Mouse (Mus musculus) limb, embryonic 14.5 days (tissue): ENCODE measurements around the gene Tvp23b. TPM values are rescaled to one million over a fixed set of nuclear protein-coding genes. Genes with fewer than 3 reads are reported as not detected.
A peak's percentile ranks its signal among the peaks of the same experiment; 100 is the strongest.

Experiments used
- ATAC-seq: fragments of 200-750 bp; cut with Nextera tagmentation; 2 replicates; pipeline ENCODE4 v1.8.0; 2017; ENCODE audit warnings: low read depth, moderate number of reproducible peaks, moderate TSS enrichment; ENCODE audit not compliant: low FRiP score
- DNase-seq: peaks from one replicate; pipeline ENCODE4 v3.0.0-alpha.2; 2015; ENCODE audit warnings: low spot score
- H3K27ac ChIP-seq: fragments of 300-500 bp; sonication (generic); replicated peaks from 2 replicates; pipeline ENCODE4 v1.5.1; 2014; ENCODE audit warnings: low read depth, mild to moderate bottlenecking, low read length, moderate library complexity, mixed read lengths
- H3K27me3 ChIP-seq: fragments of 300-500 bp; sonication (generic); 2 replicates; pipeline ENCODE4 v1.6.1; 2014; ENCODE audit warnings: low read length, mixed read lengths; ENCODE audit not compliant: control insufficient read depth, insufficient read depth
- H3K36me3 ChIP-seq: fragments of 300-500 bp; sonication (generic); 2 replicates; pipeline ENCODE4 v1.6.1; 2014; ENCODE audit warnings: mild to moderate bottlenecking, low read length, moderate library complexity, mixed read lengths; ENCODE audit not compliant: control insufficient read depth, insufficient read depth
- H3K4me1 ChIP-seq: fragments of 300-500 bp; sonication (generic); 2 replicates; pipeline ENCODE4 v1.6.1; 2014; ENCODE audit warnings: antibody characterized with exemption, low read length, mixed read lengths; ENCODE audit not compliant: control insufficient read depth, insufficient read depth
- H3K4me2 ChIP-seq: fragments of 300-500 bp; sonication (generic); replicated peaks from 2 replicates; pipeline ENCODE4 v1.6.1; 2014; ENCODE audit warnings: low read depth, mild to moderate bottlenecking, low read length, moderate library complexity; ENCODE audit not compliant: severe bottlenecking
- H3K4me3 ChIP-seq: fragments of 300-500 bp; sonication (generic); replicated peaks from 2 replicates; pipeline ENCODE4 v1.5.1; 2014; ENCODE audit warnings: low read length
- H3K9ac ChIP-seq: fragments of 300-500 bp; sonication (generic); 2 replicates; pipeline ENCODE4 v1.6.1; 2014; ENCODE audit warnings: mild to moderate bottlenecking, low read depth, low read length, moderate library complexity; ENCODE audit not compliant: severe bottlenecking
- H3K9me3 ChIP-seq: fragments of 300-500 bp; sonication (generic); 2 replicates; pipeline ENCODE4 v1.6.1; 2016; ENCODE audit warnings: low read length; ENCODE audit not compliant: control insufficient read depth
- POLR2A ChIP-seq: fragments of 200-500 bp; IDR thresholded peaks from 2 replicates; pipeline ENCODE4 v1.8.0; 2012; ENCODE audit warnings: inconsistent platforms, mild to moderate bottlenecking, moderate library complexity, borderline replicate concordance; ENCODE audit not compliant: insufficient read depth, insufficient read length; ENCODE audit errors: extremely low read depth
- WGBS: fragments of 180-500 bp; shearing (Covaris S2); extraction: QIAGEN DNeasy Blood & Tissue Kit; methylation state at CpG from one replicate; pipeline ENCODE4 v1.1.7; 2014; 5-methylcytosine and 5-hydroxymethylcytosine counted together
- polyA plus RNA-seq, 2 experiments: library from polyadenylated mRNA; depleted of rRNA in 1 of 2; stranded (reverse) in 1 of 2; unstranded in 1 of 2; fragments of >200 nt; fragmentation: Nextera tagmentation in 1 of 2; extraction: Ambion mirVana in 1 of 2; gene quantifications; 2 replicates each; pipeline versions ENCODE4 v1.2.1 to v1.2.3; 2012 to 2014

Gene Tvp23b
- polyA plus RNA-seq, 2 experiments, result 40.1 to 65.6 TPM

DNA sequence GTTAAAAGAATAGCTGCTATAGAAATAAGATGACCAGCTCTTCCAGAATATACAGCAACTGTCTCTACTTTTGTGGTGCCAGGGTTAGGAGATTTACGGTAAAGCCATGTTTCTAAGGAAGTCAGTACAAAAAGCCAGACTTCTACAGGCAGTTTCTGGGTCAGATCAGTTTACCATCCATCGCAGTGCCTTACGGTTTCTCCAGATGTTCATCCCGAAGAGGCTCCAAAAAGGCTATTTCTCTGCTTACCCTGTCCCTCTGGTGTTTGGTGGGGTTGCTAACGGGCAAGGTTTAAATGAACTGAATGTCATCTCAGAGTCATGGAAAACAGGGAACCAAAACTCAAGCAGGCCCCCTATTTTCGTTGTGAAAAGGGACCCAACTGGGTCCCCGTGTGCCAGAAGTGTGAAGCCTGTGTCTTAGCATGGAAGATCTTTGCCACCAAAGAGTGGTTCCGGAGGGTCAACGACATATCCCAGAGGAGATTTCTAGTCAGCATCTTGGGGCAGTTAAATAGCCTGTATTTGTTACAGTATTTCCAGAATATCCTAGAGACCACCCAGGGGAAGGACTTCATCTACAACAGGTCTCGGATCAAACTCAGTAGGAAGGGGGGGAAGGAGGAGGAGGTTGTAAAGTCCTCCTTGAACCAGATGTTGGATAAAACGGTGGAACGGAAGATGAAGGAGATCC, 32.1 kb upstream of the Tvp23b start, which contains the start of gene Fbxw10:
Gene Fbxw10 (plus strand): TSS at position 109 of the 694 bp plus-strand sequence.
- H3K4me2 ChIP-seq, result peak within 1 kb of the TSS; percentile 42
- ATAC-seq, result peak; percentile 76
- DNase-seq, result peak; percentile 73
- no peaks in the 10 kb centered on the region for H3K36me3 ChIP-seq
- H3K27ac ChIP-seq, result peak within 1 kb of the TSS; percentile 70
- no peaks in the 10 kb centered on the region for H3K9me3 ChIP-seq
- peak within 1 kb of the TSS; percentile 38; the same call in 1 of the 2 replicates for H3K9ac ChIP-seq
- no peak for TF ChIP-seq POLR2A
- peak within 1 kb of the TSS; percentile 25 for H3K4me3 ChIP-seq
- H3K27me3 ChIP-seq, result no peaks in the 10 kb centered on the region
- peaks cover 8% of the 10 kb centered on the region for H3K4me1 ChIP-seq
- WGBS, result 10% methylated on average over 12 of the region's 12 CpGs

DNA sequence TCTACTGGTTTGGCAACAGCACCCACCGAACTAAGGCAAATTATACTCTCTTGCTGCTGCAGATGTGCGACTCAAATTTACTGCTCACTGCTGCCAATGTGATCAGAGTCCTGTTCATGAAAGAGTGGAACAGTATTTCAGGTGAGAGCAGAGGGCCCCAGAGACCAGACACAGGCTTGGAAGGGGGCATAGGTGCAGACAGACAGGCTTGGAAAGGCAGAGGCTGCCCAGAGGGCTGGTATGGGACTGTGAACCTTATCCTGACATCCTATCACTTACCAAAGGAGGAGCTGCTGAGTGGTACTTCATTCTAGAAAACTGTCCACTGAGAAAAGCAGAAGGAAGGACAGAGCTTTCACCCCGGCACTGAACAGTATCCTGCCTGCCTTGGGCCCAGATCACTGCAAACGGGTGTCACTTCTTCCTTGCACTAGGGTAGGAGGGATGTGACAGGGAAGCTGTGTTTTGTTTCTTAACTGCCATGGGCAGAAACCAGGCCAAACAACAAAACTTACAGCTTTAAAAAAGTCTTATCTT, 31.5 kb upstream of the Tvp23b start:
- 0 out of 2 replicates have a peak overlapping the region, but pooled peaks have one; percentile 59 for H3K27ac ChIP-seq
- ATAC-seq (no peak), DNase-seq (no peak)
- peak overlapping the region; percentile 42 for H3K4me2 ChIP-seq
- H3K27me3 ChIP-seq, result no peaks in the 10 kb centered on the region
- no peaks in the 10 kb centered on the region for H3K36me3 ChIP-seq
- H3K9me3 ChIP-seq, result no peaks in the 10 kb centered on the region
- H3K4me3 ChIP-seq, result no peak overlapping the region
- 0 out of 2 replicates have a peak overlapping the region, but pooled peaks have one; percentile 38 for H3K9ac ChIP-seq
- WGBS, result 39% methylated on average over 4 of the region's 4 CpGs
- H3K4me1 ChIP-seq, result peaks cover 8% of the 10 kb centered on the region
- no peak for TF ChIP-seq POLR2A

DNA sequence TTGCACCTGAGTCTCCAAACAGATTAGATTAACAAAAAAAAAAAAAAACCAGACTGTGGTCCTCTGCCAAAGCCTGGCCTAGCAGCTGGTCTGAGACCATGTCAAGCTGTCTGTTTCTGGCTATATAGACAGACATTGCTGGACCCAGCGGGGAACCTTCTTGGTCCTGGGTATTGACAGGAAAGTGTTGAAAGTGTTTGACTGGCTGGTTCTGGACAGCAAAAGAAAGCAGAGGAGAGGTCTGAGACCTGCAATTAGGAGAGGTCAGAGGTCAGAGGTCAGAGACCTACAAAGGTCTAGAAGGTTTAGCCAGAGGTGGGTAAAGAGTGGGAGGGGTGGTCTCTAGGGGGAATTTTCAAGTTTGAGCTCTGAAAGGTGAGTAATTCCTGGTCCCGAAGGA, 31.0 kb upstream of the Tvp23b start:
- H3K27me3 ChIP-seq, result no peaks in the 10 kb centered on the region
- whole genome bisulfite sequencing, result 41% methylated on average over 2 of the region's 2 CpGs
- H3K9ac ChIP-seq, result no peak overlapping the region
- no peak for TF ChIP-seq POLR2A
- no peak overlapping the region for H3K4me2 ChIP-seq
- DNase-seq (no peak), ATAC-seq (no peak)
- peaks cover 8% of the 10 kb centered on the region for H3K4me1 ChIP-seq
- H3K9me3 ChIP-seq, result no peaks in the 10 kb centered on the region
- no peaks in the 10 kb centered on the region for H3K36me3 ChIP-seq
- no peak overlapping the region for H3K4me3 ChIP-seq
- H3K27ac ChIP-seq, result no peak overlapping the region

DNA sequence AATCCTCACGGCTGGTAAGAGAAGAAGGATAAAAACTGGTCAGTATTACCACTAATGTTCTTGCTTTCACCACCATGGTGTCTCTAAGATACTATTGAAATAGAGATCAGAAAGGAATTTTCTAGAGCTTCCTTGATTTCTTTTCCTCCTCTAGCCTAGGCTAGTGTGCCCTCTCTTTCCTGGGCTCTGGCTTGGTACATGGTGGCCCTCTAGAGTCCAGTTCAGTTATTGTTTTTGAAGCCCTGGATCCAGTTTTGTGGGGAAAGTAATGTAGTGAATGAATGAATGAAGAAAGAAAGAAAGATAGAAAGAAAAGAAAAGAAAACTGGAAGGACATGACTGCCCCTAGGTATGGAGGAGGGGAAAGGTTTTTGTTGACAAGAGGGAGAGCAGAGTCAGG, 28.1 kb upstream of the Tvp23b start:
- WGBS, result 76% methylated on average over 1 of the region's 1 CpGs
- Histone ChIP-seq H3K4me2 (no peak overlapping the region), H3K27ac (no peak overlapping the region), H3K4me3 (no peak overlapping the region), H3K36me3 (no peaks in the 10 kb centered on the region), H3K9ac (no peak overlapping the region), H3K4me1 (peaks cover 8% of the 10 kb centered on the region), H3K9me3 (no peaks in the 10 kb centered on the region), H3K27me3 (no peaks in the 10 kb centered on the region)
- DNase-seq, result no peak
- no peak for ATAC-seq
- TF ChIP-seq POLR2A, result no peak

DNA sequence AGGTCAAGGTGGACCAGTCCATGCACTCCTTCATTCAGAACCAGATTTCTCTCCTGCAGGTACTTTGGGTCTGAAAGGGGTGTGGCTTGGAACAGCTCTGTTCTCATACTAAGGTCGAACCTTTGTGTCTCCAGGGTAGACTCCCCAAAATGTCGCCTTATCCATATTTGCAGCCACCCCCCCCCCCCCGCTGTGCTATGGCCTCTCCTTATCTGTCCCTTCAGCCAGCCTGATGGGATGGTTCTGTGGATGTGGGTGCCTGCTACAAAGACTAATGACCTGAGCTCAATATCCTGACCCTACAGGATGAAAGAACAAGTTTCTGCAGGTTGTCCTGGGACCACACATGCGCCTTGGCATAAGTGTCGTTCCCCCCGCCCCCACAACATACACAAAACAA, 25.9 kb upstream of the Tvp23b start:
- H3K36me3 ChIP-seq, result no peaks in the 10 kb centered on the region
- no peak for TF ChIP-seq POLR2A
- H3K4me3 ChIP-seq, result no peak overlapping the region
- no peak overlapping the region for H3K4me2 ChIP-seq
- 87% methylated on average over 6 of the region's 6 CpGs for WGBS
- no peak overlapping the region for H3K9ac ChIP-seq
- H3K9me3 ChIP-seq, result no peaks in the 10 kb centered on the region
- DNase-seq (no peak), ATAC-seq (no peak)
- no peak overlapping the region for H3K27ac ChIP-seq
- no peaks in the 10 kb centered on the region for H3K27me3 ChIP-seq
- H3K4me1 ChIP-seq, result no peaks in the 10 kb centered on the region
